19 mouse cellular contexts compared by ENCODE assay signal in the genomic region with DNA sequence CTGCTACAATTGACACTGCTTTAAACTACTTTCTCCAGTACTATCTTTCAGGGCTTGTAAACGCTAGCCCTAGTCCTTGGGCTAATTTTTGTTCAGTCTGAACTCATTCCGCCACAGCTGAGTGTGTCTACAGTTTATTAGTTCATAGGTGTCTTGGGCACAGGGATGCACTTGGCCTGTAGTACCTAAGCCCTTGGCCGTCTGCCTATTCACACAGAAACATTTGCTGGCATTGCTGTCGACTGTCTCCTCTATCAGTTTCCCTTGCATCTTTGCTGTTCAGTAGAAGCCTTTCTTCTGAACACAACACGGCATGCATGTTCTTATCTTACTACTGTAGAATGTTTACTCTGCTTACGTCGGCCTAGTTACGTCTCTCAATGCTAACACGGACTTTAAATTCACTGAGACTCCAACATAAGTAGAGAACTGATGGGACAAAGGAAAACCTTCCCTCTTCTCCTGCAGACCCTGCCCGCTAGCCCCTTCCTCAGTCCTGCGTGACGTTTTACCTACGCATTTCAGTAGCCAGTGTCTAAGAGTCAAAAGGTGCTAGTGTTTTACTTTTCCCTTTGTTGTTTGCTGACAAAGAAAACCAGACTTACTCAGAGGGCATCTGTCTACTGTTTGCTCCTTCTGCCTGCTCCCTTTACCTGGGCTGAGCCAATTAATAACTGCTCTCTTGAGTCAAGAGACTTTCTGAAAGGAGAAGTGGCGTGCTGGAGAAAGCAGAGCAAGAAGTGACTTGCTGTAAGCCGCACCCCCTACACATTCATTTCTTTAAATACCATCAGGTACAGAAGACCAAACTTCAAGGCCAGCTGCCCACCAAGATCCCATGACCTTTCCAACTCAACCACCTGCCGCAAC. TPM values are rescaled to one million over a fixed set of nuclear protein-coding genes. Genes with fewer than 3 reads are reported as not detected.
"Had no signal": no experiment of that assay in that cellular context is flagged by ENCODE, and none has a peak within 500 bp of the region (broad histone marks: within the 10 kb centered on the region; RNA-seq: fewer than 3 reads in every experiment).

No protein-coding gene starts in this region.

- H3K9ac ChIP-seq: limb, embryonic 13.5 days; neural tube, embryonic 15.5 days had no signal

- H3K4me3 ChIP-seq: layer of hippocampus, adult 2 months; limb, embryonic 13.5 days; midbrain, embryonic 10.5 days; myocyte; neural tube, embryonic 15.5 days had no signal

- H3K4me2 ChIP-seq: limb, embryonic 13.5 days; liver, embryonic 11.5 days; neural tube, embryonic 15.5 days had no signal

- DNase-seq: kidney, adult 11 months; kidney, adult 9 months; kidney, postnatal 36 days; left cerebral cortex, postnatal 4 days; lung, postnatal 14 days; midbrain, embryonic 14.5 days had no signal

- H3K36me3 ChIP-seq: limb, embryonic 13.5 days; midbrain, embryonic 10.5 days; neural tube, embryonic 15.5 days had no signal

- H3K4me1 ChIP-seq: limb, embryonic 13.5 days; midbrain, embryonic 10.5 days; neural tube, embryonic 15.5 days had no signal

- H3K27me3 ChIP-seq: limb, embryonic 13.5 days; neural tube, embryonic 15.5 days had no signal

- H3K27ac ChIP-seq: kidney, postnatal 0 days; layer of hippocampus, adult 2 months; limb, embryonic 13.5 days; midbrain, embryonic 10.5 days; neural tube, embryonic 15.5 days had no signal

- H3K9me3 ChIP-seq: limb, embryonic 13.5 days; midbrain, embryonic 10.5 days; neural tube, embryonic 15.5 days had no signal

RNA-seq across cellular contexts. Expression of a gene that starts 25.8 kb away (rescaled TPM):
- total RNA-seq: layer of hippocampus, adult 2 months; layer of hippocampus, postnatal 14 days; left cerebral cortex, adult 18-20 months; left cerebral cortex, postnatal 10 days; left cerebral cortex, postnatal 4 days; megakaryocyte, adult 5-6 weeks had no signal
- polyA plus RNA-seq: kidney, postnatal 0 days; limb, embryonic 13.5 days; liver, embryonic 11.5 days; liver, embryonic 16.5 days; midbrain, embryonic 10.5 days; midbrain, embryonic 14.5 days; neural tube, embryonic 11.5 days; neural tube, embryonic 15.5 days had no signal

RNA-seq across cellular contexts. Expression of a gene that starts 58.5 kb away (rescaled TPM):
- total RNA-seq: left cerebral cortex, postnatal 10 days; megakaryocyte, adult 5-6 weeks had no signal
